Mouse (Mus musculus): ENCODE results near the gene C1qa.

C1qa gene

GRCm38 (mm10) chr4:136898084-136898598 is 462 bp downstream of the C1qa start:
- no peak for DNase-seq

DNA sequence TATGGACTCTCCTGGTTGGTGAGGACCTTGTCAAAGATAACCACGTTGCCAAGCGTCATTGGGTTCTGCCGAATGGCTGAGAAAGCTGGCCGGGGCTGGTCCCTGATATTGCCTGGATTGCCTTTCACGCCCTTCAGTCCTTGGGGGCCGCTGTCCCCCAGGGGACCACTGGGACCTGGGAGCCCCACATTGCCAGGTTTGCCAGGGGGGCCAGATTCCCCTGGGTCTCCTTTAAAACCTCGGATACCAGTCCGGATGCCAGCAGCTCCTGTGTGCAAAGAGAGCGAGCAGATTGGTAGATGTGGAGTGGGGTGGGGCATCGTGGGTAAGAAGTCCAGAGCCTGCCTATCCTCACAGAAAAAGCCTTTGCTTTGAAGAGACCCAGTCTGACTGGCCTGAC is 2.1 kb downstream of the C1qa start:
- no peak for DNase-seq

DNA sequence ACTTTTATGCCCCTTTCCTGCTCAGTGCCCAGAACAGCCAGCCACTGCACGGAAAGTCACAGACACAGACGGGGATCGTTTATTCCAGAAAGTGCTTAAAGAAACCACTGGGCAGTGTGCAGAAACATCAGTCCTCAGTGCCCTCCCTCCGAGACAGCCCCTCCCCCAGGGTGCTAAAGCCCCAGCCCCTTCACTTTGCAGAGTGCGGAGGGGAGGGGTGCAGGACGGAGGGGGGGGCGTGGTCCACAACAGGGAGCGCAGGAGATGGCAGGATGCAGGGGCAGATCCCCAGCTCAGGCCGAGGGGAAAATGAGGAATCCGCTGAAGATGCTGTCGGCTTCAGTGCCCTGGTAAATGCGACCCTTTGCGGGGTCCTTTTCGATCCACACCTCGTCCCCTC is 2.7 kb downstream of the C1qa start:
- DNase-seq, result no peak

GRCm38 (mm10) chr4:136894821-136895220 is 3.8 kb downstream of the C1qa start:
- DNase-seq, result no peak

DNA sequence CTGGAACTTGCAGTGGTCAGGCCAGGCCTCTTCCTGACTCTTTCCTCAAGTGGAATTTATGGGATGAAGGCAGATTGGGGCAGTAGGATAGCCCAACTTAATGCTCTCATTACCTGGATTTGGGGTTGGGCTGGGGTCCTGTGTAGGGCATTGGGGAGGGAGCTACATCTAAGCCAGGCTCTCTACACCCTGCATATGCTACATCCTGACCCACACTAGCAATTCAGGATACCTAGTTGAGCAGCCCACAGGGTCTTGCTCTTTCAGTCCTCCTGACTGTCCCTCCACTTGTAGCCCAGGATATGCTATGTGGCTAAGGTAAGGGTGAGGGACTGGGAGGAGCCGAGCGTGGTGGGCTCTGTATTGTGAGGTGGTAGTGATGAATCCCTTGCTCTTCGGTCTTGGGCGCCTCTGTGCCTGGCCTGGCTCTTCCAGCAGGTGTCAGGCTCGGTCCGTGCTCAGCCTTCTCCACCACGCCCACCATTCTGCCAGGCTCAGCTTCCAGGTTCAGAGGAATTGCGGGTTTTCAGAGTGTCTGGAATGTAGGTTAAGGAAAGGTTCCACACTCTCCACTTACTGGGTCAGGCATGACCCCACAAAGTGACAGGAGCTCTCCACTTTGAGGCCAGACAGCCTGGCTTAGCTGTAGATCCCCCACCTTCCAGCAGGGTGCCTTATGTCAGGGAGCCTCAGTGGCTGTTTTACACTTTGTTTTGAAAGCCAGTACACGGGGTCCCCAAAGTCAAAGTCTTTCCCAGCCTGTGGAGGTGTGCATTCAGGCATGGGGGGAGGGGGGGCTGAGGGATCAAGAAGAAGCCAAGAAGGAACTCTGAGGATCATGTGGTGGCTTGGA is 4.7 kb downstream of the C1qa start:
- no peak for DNase-seq

GRCm38 (mm10) chr4:136892811-136893210 is 5.8 kb downstream of the C1qa start, which contains the start of gene C1qc:
TSS of gene C1qc (minus strand) at chr4:136893065.
- no peak for DNase-seq

DNA sequence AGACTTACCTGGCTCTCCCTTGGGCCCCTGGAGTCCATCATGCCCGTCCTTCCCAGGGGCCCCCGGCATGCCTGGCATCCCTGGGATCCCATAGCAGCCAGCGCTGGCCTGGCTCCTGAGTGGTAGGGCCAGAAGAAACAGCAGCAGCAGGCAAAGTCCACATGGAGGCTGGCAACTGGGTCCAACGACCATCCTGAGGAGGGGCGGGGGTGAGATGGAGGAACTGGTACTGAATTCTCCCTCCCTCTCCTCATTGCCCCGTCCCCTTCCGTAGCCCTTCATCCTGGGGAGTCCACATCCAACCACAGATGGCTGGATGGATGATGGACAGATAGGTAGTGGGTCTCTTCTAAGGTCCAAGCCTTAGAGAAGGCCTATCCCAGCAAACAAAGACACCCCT is 6.2 kb downstream of the C1qa start:
- DNase-seq, result no peak

GRCm38 (mm10) chr4:136891115-136891514 is 7.5 kb downstream of the C1qa start:
- no peak for DNase-seq

- no peak for DNase-seq
Observed at GRCm38 (mm10) chr4:136889981-136890380, 8.6 kb downstream of the C1qa start.

GRCm38 (mm10) chr4:136887714-136888113 is 10.9 kb downstream of the C1qa start:
- no peak for DNase-seq

DNA sequence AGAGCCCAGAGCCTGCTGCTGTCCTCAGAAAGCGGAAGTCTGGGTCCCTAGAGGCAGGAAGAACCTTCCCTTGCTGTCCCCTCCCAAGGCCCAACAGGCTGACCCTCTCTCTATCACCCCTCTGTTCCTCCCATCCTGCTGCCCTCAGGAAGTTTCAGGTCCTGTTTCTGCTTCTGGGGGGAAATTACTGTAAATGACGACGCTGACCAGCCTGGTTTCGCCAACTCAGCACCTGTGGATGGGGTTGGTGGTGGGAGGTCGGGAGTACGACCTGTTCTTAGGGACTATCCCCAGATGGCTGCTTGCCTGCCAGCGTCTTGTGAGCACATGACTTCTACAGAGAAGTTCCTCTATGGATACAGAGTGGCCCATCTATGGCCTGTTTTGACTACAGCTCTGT is 12.5 kb downstream of the C1qa start, which contains the start of gene C1qb:
TSS of gene C1qb (minus strand) at position 87 of the 400 bp plus-strand sequence.
- no peak for DNase-seq

DNA sequence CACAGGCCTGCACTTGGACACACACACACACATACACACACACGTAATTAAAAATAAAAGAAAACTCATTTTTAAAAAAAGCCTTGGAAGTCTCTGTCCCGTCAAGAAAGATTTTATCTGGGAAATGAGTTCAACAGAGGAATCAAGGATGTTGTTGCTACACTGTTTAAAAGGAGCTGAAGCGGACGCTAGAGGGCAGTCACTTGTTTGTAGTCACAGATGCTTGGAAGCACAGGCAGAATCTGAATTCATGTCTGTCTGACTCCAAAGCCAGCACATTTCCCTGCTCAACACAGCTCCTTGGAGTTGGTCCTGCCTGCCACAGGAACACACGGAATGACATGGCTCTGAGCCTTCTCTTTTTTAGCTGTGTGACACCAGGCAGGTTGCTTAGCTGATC is 20.0 kb downstream of the C1qa start:
- DNase-seq, result no peak

GRCm38 (mm10) chr4:136878171-136878570 is 20.4 kb downstream of the C1qa start:
- DNase-seq, result no peak

DNA sequence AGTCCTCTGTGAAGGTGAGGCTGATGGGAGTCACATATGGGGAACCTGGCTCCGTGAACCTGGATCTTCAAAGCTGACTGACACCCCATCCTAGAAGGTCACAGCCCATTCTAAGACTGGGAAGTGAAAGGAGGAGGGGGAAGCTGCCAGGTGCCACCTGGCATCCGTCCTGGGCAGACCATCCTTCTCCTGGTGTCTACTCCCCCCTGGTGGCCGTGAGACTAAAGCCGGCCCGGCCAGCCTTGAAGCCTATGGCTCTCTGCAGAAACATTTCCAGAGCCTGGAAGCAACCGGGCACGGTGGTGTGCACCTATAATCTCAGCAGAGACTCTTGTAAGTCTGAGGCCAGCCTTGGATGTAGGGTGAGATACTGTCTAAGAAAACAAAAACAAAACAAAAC is 21.6 kb downstream of the C1qa start:
- DNase-seq, result peak; percentile 21

DNA sequence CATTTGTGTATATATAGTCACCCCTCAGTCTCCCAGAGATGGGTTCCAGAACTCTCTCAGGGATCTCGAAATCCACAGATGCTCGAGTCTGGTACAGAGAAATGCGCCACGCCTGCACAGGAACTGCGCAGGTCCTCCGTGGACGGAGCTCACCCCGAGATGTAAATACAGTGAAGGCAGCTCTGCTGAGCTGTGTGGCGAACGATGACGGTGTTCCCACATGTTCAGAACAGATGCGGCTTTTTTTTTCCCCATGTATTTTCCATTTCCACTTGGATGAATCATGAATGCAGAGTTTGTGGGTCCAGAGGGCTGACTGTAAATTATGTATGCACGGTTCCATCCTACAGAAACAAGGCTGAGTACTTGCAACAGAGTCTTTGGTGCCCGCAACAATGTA is 23.6 kb downstream of the C1qa start:
- DNase-seq, result no peak

DNA sequence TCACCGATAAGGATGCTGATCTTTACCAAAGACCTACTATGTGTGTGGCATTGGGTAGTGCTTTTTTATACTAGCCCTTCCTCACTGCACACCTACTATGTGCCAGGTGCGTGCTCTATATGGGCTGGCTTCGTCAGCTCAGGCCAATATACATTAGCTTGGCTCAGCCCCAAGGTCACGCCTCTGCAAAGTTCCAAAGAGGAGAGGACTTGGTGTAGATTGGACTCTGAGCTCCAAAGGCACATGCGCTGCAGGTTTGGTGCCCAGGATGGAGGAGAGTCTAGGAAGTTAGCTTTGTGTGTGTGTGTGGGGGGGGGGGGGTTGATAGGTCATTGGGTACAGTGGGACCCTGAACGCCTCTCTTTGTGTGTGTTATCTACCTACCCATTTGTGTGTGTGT is 30.2 kb downstream of the C1qa start:
- DNase-seq, result no peak

DNA sequence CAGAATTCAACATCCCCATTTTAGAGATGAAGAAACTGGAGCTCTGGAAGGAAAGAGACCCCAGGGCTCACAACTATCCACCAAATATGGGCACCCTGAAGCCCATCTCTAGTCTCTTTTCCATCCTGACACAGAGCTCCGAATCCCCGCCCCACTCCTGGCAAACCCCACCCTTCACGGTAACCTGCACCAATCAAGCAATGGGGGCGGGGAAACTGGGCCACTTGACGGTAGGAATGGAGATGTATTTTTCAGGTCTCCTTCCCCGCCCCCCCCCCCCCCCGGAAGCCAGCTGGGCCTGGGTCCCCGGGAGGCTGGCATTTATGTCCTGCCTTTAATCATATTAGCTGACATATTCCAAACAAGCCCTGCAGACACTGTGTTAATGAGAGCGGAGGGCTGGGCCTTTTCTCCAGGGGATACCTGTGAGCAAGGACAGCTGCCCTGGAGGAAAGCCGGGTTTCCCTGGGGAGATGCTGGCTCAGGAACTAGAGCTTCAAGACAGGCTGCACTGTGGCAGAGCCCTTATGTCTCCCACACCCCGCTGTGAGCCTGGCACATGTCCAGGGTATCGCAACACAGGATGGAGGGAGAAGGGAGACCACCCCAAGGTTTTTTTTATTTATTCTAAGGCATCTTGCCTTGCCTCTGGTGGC is 30.8 kb downstream of the C1qa start:
- no peak for DNase-seq

GRCm38 (mm10) chr4:136865531-136865930 is 33.1 kb downstream of the C1qa start:
- no peak for DNase-seq

- no peak for DNase-seq
Observed at GRCm38 (mm10) chr4:136864751-136865470, 33.7 kb downstream of the C1qa start.

- DNase-seq, result no peak
Observed at GRCm38 (mm10) chr4:136863517-136863916, 35.1 kb downstream of the C1qa start.

DNA sequence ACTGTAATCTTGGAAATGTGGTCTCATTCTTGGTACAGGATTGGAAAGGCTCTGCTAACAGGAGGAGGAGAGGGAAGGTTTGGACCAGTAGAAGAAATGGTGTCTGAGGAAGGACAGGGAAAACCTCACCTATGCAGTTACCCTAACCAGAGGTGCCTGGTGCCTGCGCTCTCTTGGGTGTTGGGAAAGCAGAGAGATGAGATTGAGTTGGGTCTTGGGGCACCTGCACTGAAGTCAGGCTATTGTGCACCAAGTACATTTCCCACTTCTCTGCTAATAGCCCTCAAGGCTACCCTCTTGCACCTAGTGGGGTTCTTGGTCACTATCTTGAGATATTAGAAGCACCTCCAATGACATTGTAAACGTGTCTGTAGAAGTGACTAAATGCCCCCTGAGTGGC is 36.2 kb downstream of the C1qa start:
- DNase-seq, result no peak

GRCm38 (mm10) chr4:136861806-136862205 is 36.8 kb downstream of the C1qa start:
- DNase-seq, result no peak

DNA sequence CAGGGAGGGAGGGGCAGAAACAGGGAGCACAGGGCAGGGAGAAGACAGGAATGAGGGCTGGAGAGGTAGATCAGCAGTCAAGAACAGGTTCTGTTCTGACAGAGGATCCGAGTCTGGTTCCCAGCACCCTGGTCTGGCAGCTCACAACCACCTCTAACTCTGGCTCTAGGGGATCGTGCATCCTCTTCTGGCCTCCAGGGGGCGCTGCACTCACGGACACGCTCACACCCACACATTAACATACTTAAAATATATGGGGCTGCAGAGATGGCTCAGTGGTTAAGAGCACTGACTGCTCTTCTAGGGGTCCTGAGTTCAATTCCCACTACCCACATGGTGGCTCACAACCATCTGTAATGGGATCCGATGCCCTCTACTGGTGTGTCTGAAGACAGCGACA is 38.6 kb downstream of the C1qa start:
- no peak for DNase-seq

Data from kidney, adult 11 months (tissue).